Mouse (Mus musculus): ENCODE results near the gene Gm9. TPM values are rescaled to one million over a fixed set of nuclear protein-coding genes. Genes with fewer than 3 reads are reported as not detected.
"Not testable (repeated sequence)": the region's sequence is repeated elsewhere in the genome, so short reads cannot be mapped to it uniquely, and the experiment has no call there.

The Gm9 gene
- polyA plus RNA-seq (2012; rRNA removed): 0.13 TPM in 1 of 2 replicates, not detected in the other

GRCm38 (mm10) chrX:37210941-37211340 is at the start of gene Gm9:
Gene Gm9 (minus strand): TSS chrX:37211041.
- DNase-seq (ENCODE audit: extremely low spot score in 1 of 2, low spot score in 1 of 2): no peak

- DNase-seq (ENCODE audit: extremely low spot score in 1 of 2, low spot score in 1 of 2): not testable (repeated sequence)
Observed at GRCm38 (mm10) chrX:37249619-37250018, 38.8 kb upstream of the Gm9 start, which contains the start of gene Rhox3a. Gene Rhox3a (plus strand): TSS chrX:37249919.

GRCm38 (mm10) chrX:37244676-37245075 is 33.8 kb upstream of the Gm9 start, which contains the start of gene Rhox2a:
Gene Rhox2a (plus strand): TSS chrX:37244976.
- DNase-seq (ENCODE audit: extremely low spot score in 1 of 2, low spot score in 1 of 2): not testable (repeated sequence)

GRCm38 (mm10) chrX:37222158-37222557 is 11.3 kb upstream of the Gm9 start, which contains the start of gene Rhox1:
Gene Rhox1 (minus strand): TSS chrX:37222258.
- not testable (repeated sequence) for DNase-seq (ENCODE audit: extremely low spot score in 1 of 2, low spot score in 1 of 2)

GRCm38 (mm10) chrX:37198676-37199075 is 12.2 kb downstream of the Gm9 start:
- DNase-seq (ENCODE audit: extremely low spot score in 1 of 2, low spot score in 1 of 2): no peak

GRCm38 (mm10) chrX:37191744-37192379 is 19.0 kb downstream of the Gm9 start:
- DNase-seq (ENCODE audit: extremely low spot score in 1 of 2, low spot score in 1 of 2): peak in 1 of 2 experiments; percentile 11

GRCm38 (mm10) chrX:37191105-37191743 is 19.6 kb downstream of the Gm9 start, which contains the start of the genes Ndufa1 and Rnf113a1:
Gene Ndufa1 (minus strand): TSS chrX:37191163.
Gene Rnf113a1 (plus strand): TSS chrX:37191245.
- DNase-seq (ENCODE audit: extremely low spot score in 1 of 2, low spot score in 1 of 2): peak; percentile 21 to 83

GRCm38 (mm10) chrX:37190755-37191104 is 20.1 kb downstream of the Gm9 start:
- DNase-seq (ENCODE audit: extremely low spot score in 1 of 2, low spot score in 1 of 2): no peak

- peak in 1 of 2 experiments; percentile 10 for DNase-seq (ENCODE audit: extremely low spot score in 1 of 2, low spot score in 1 of 2)
Observed at GRCm38 (mm10) chrX:37184401-37184800, 26.4 kb downstream of the Gm9 start.

- no peak for DNase-seq (ENCODE audit: extremely low spot score in 1 of 2, low spot score in 1 of 2)
Observed at GRCm38 (mm10) chrX:37168742-37169141, 42.1 kb downstream of the Gm9 start, which contains the start of gene Akap14. Gene Akap14 (minus strand): TSS chrX:37168842.

- DNase-seq (ENCODE audit: extremely low spot score in 1 of 2, low spot score in 1 of 2): peak in 1 of 2 experiments; percentile 46
Observed at GRCm38 (mm10) chrX:37167085-37167484, 43.8 kb downstream of the Gm9 start.

GRCm38 (mm10) chrX:37163115-37163514 is 47.7 kb downstream of the Gm9 start:
- DNase-seq (ENCODE audit: extremely low spot score in 1 of 2, low spot score in 1 of 2): no peak

- DNase-seq (ENCODE audit: extremely low spot score in 1 of 2, low spot score in 1 of 2): no peak
Observed at GRCm38 (mm10) chrX:37161169-37161568, 49.7 kb downstream of the Gm9 start.

Other genes with a start within 250 kb of the Gm9 start
- 38.6 and 40.7 TPM in 2 replicates for gene Sept6, start 219.2 kb downstream of the Gm9 start, polyA plus RNA-seq (2012; rRNA removed)
- 0.06 TPM in 1 of 2 replicates, not detected in the other for gene Sowahd, start 162.2 kb downstream of the Gm9 start, polyA plus RNA-seq (2012; rRNA removed)
- 236 and 294 TPM in 2 replicates for gene Rpl39, start 125.6 kb downstream of the Gm9 start, polyA plus RNA-seq (2012; rRNA removed)
- 32.8 and 35.0 TPM in 2 replicates for gene Upf3b, start 100.7 kb downstream of the Gm9 start, polyA plus RNA-seq (2012; rRNA removed)
- gene Nkap, start 84.2 kb downstream of the Gm9 start, polyA plus RNA-seq (2012; rRNA removed): 5.8 and 6.6 TPM in 2 replicates
- gene Akap14, start 42.2 kb downstream of the Gm9 start, polyA plus RNA-seq (2012; rRNA removed): not detected in 2 replicates
- 579 and 627 TPM in 2 replicates for gene Ndufa1, start 19.9 kb downstream of the Gm9 start, polyA plus RNA-seq (2012; rRNA removed)
- 7.4 and 8.2 TPM in 2 replicates for gene Rnf113a1, start 19.8 kb downstream of the Gm9 start, polyA plus RNA-seq (2012; rRNA removed)
- gene Rhox1, start 11.2 kb upstream of the Gm9 start, polyA plus RNA-seq (2012; rRNA removed): not detected in 2 replicates
- not detected in 2 replicates for gene Rhox2a, start 33.9 kb upstream of the Gm9 start, polyA plus RNA-seq (2012; rRNA removed)
- not detected in 2 replicates for gene Rhox3a, start 38.9 kb upstream of the Gm9 start, polyA plus RNA-seq (2012; rRNA removed)
- gene Rhox4a, start 54.3 kb upstream of the Gm9 start, polyA plus RNA-seq (2012; rRNA removed): not detected in 2 replicates
- gene Rhox3a2, start 169.0 kb upstream of the Gm9 start, polyA plus RNA-seq (2012; rRNA removed): not detected in 2 replicates
- gene Rhox4a2, start 179.8 kb upstream of the Gm9 start, polyA plus RNA-seq (2012; rRNA removed): not detected in 2 replicates
- gene Rhox2b, start 201.0 kb upstream of the Gm9 start, polyA plus RNA-seq (2012; rRNA removed): not detected in 2 replicates
- not detected in 2 replicates for gene Rhox4b, start 221.5 kb upstream of the Gm9 start, polyA plus RNA-seq (2012; rRNA removed)
- not detected in 2 replicates for gene Rhox2c, start 242.6 kb upstream of the Gm9 start, polyA plus RNA-seq (2012; rRNA removed)
- not detected in 2 replicates for gene Rhox3c, start 247.5 kb upstream of the Gm9 start, polyA plus RNA-seq (2012; rRNA removed)